Mouse (Mus musculus): Measurements from ENCODE around the gene Ccdc92b.
A peak's percentile ranks its signal among the peaks of the same experiment; 100 is the strongest.
"Not testable (repeated sequence)": the region's sequence is repeated elsewhere in the genome, so short reads cannot be mapped to it uniquely, and the experiment has no call there.

The Ccdc92b gene

DNA sequence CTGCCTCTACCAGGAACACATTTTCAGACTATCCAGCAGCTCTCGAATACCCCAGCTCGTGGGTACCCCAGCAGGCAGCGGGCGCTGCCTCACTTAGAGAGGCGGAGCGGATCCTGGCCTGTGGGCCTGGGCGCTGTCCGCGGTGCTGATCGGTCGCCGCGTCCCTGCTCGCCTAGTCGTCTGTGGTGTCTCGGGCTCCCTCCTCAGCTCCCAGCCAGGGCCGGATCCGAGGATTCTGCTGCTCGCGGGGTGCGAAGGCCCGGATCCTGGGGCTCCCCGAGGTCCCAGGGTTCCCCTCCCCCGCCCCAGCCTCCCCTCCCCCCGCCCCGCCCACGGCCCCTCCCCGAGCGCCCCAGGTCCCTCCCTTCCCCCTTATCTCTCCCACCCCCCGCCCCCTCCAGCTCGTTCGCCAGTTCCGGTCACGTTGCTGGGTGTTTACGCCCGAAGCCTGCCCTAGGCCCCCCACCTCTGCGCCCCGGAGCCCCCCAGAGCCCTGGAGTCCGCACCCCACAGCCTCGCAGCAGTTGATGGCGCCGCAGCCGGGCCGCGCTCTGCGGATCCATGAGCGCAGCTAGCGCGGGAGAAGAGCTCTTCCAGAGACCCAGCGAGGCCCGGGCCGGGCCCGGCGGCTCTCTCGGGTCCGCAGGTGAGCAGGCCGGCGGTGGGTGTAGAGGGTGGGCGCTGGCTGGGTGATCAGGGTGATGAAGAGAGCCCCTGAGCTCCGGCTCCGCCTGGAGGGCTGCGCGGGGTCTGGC is at the start of gene Ccdc92b:
Gene Ccdc92b, plus strand, starts transcription at position 405 of the 755 bp plus-strand sequence.
- peak; percentile 59 to 65 for DNase-seq (ENCODE audit: low spot score in 2 of 2)

DNA sequence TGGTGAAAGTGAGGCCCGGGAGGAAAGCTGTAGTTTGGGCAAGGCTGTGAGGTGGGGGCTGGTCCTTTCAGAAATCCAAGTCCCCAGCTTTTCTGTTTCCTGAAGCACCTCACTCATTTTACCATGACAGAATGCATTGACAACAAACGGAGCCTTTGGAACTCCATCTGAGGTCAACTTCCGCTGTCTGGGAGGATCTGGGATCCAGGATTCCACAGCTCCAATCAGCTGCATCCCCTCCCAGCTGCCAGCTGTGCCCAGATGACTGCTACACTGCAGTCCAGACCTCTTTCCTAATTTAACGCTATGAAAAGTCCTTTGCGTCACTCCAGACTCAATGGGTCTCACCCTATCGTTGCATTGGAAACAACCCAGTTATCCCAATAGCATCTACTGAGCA is 49.7 kb upstream of the Ccdc92b start:
- DNase-seq (ENCODE audit: low spot score in 2 of 2): no peak

DNA sequence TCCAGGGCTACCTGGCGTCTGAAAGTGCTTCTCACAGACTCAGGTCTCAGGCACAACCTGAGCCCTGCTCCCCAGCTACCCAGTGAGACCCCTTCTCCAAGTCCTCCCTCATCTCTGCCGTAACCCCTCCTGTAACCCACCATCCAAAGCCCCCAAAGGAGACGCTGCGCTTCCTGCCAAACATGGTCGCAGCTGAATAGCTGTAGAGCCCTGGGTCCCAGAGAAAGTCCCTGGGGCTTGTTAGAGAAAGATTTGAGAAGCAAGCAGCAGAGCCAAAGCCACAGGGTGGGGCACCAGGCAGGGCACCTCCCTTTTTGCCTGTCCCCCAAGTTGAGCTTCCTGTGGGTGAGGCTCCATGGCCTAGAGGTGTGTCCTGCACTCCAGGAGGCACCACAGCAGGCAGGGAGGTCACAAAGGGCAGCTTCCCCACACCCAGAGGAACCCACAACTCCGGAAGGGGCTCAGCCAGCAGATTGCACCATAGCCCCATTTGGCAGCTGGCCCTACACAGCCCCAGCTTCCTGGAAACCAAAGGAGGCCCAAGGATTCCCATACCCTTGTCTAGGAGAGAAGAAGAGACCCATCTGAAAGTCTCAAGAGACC is 46.8 kb upstream of the Ccdc92b start:
- DNase-seq (ENCODE audit: low spot score in 2 of 2): no peak

DNA sequence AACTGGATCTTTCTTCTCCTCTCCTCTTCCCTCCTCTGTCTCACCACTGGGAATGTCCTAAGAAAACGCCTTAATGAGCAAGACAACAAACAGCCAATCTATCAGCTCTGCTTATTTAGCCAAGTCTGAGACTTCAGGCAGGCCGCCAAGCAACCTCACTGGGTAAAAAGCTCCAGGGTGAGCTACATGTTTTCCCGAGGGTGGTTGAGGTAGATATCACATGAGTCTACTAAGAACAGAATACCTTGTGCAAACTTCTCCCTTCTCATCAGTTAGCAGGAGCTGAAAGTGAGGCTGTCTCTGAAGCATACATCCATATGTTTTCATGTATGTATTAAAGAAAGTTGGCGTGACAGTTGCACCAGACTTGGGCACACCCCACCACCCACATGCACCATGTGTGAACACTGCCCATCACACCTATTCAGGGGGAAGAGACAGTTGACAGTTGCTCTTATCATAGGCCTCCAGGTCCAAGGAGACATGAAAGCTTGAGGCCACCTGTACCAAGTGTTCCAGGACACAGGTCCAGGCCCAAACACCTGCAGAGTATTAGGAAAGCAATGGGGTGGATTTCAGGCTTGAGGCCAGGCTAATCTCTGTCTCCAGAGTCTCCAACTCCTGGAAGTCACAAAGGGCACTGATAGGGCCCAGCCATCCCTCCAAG is 44.5 kb upstream of the Ccdc92b start:
- no peak for DNase-seq (ENCODE audit: low spot score in 2 of 2)

GRCm38 (mm10) chr11:74575940-74576339 is 43.5 kb upstream of the Ccdc92b start:
- DNase-seq (ENCODE audit: low spot score in 2 of 2): no peak

DNA sequence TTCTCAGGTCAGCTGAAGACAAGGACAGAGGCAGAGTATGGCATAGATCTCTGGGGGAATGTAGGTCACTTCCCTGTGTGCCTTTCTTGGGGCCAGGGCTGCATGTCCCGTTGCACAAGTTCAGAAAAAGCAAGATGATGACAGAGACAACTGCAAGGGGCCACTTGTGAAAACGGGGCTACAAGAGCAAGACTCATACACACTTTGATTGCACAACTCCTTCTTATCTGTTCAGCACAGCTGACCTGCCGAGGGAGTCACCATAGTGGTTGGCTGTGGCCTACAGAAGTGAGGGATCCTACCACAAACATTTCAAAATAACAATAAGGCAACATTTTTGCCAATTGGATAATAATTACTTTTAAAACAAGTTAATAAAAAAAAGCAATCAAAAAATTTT is 42.3 kb upstream of the Ccdc92b start:
- no peak for DNase-seq (ENCODE audit: low spot score in 2 of 2)

DNA sequence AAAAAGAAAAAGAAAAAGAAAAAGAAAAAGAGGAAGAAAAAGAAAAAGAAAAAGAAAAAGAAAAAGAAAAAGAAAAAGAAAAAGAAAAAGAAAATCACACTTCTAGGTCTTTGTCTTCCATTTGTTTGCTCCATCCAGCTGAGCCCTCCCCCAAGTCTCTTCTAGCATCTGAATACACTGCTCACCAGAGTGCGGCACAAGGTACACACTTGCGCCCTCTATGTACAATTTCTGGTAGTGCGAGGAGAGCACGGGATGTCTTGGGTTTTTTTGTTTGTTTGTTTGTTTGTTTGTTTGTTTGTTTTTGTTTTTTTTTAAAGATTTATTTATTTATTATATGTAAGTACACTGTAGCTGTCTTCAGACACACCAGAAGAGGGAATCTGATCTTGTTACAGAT is 38.1 kb upstream of the Ccdc92b start:
- not testable (repeated sequence) for DNase-seq (ENCODE audit: low spot score in 2 of 2)

DNA sequence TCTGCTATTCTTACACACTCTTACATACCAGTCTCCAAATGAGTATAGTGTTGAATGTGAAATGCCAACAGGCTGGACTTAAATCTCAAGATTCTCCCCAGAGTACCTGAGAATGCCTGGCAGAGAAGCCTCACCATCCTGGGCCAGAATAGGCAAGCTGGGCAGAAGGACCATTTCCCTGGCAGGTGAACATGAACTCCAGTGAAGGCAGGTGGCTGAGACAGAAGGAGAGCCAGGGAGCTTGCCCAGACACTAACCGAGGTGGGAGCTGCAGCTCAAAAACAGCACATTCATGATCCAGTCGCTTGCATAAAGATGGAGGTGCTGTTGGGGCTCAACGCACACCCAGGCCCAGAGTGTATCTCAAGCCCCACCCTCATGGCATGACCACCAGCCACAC is 36.9 kb upstream of the Ccdc92b start:
- no peak for DNase-seq (ENCODE audit: low spot score in 2 of 2)

- DNase-seq (ENCODE audit: low spot score in 2 of 2): no peak
These were observed 35.5 kb upstream of the Ccdc92b start for GRCm38 (mm10) chr11:74583824-74584349.

DNA sequence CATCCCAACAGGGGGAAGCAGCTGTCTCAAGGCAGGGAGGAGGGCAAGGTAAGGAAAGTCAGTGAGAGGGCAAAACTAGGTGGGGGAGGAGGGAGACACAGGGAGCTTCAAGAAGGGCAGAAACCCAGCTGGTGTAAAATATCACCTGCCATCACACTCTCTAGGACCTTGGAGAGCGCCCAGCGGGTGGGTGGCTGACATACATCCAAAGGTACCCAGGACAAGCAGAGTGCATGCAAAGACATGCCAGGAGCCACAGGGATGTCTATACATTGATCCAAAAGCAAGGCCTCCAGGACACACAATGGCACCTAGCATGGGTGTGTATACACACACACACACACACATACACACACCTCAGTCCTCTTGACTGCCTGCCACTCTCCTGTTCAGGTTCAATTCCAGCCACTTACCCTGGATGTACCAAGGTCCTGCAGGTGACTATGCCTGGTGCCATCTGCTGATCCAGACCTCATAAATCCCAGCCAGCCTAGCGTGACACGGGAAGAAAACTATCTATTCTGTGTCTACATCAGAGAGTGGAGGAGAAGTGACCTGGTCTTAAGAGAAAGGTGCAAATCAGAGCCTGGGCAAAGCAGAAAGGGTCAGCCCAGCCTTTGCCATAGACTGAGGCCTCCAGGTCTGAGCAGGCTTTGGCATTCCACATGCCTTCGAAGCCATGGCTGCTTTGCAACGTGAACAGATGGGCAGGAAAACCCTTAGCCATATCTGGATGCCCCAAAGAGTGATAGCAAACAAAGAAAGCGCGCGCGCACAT is 34.3 kb upstream of the Ccdc92b start:
- DNase-seq (ENCODE audit: low spot score in 2 of 2): no peak

DNA sequence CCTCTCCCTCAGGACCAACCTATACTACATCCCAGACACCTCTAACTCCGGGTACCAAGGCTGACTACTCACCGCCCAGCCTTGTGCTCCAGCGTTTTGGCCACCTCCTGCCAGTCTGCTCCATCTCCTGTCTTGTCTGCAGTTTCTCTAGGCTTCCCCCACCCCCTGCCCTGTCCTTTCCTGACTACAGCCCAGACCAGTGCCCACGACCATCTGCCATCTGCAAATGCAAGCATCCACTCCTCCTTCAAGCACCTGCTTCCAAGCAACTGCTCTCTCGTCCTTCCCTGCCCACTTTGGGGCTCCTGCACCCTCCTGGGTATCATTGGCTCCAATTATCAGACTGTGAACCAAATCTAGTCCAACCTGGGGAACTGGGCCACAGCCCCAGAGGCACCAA is 33.0 kb upstream of the Ccdc92b start:
- DNase-seq (ENCODE audit: low spot score in 2 of 2): no peak

DNA sequence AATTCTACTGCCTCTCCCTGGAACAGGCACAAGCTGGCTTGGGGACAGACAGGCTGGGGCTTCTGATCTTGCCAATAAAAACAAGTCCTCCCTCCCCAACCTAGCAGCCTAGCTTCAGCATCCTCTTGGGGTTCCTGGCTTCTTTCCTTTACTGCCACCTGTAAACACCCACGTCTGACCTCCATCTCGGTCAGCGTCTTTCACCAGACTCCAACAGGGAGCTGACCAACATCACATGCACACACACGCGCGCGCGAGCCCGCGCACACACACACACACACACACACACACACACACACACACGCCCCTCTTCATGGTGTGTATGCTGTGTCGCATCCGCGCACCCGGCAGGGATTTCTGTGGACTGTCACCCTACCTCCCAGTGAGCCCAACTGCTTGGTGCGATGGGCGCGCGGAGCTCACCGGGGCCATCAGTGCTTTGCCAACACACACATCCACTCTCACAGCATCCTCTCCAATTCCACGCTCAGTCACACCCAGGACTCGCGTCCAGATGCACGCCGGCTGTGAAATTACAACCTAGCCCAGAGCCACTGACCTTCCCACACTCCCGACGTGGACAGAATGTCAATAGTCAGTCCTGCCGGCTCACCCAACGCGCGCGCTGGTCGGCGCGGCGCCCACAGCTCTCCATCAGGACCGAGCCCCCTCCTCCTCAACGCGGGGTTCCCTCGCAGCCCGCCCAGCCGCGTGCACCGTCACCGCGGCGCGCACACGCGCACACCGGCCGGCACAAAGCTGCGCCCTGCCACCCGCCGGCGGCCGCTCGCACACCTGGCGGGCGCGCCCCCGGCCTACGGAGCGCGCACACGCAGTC is 29.8 kb upstream of the Ccdc92b start:
- peak; percentile 35 to 50 for DNase-seq (ENCODE audit: low spot score in 2 of 2)

- DNase-seq (ENCODE audit: low spot score in 2 of 2): no peak
These were observed 29.2 kb upstream of the Ccdc92b start for GRCm38 (mm10) chr11:74590239-74590596.

- DNase-seq (ENCODE audit: low spot score in 2 of 2): no peak
These were observed 28.7 kb upstream of the Ccdc92b start for GRCm38 (mm10) chr11:74590691-74591090.

DNA sequence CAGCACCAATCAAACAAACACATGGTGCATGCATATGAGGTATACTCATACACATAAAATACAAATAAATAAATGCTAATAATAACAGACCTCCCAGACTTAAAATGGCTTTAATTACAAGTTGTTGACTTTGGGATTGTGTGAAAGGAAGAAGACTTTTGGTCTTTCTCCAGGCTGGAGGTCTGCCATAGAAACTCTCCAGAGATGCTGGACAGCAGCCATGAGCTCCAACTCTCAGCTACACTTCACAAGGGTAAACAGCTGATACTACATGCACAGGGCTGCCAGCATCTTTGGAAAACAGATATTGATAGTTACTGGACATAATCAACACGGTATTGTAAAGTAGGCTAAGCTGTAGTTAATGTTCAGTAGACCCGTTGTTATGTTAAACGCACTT is 27.2 kb upstream of the Ccdc92b start:
- DNase-seq (ENCODE audit: low spot score in 2 of 2): no peak

DNA sequence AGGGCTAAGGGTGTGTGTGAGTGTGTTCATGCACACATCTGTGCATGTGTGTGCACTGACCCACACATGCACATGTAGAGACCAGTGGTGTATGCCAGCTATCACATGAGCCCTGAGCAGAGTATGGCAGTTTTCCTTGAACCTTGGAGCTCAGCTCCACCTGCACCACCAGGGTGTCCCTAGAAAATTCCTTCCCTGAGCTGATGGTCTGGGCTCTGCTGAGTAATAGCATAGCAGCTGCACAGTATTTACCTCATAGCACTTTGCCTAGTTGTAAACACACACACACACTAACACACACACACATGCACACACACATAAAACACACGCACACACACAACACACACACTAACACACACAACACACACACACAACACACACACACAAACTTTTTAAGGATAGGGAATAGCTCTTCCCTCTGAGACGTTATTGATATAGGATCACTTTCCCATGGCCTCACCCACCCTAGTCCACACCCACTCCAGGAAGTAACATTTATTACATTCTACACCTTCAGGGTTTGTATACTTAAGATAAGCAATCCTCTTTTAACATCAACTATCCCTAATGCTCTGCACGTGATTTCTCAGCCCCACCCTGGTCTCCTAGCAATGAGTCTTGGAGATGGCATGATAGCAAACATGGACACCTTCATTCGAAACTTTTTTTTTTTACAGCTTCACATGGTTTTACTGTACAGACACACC is 22.0 kb upstream of the Ccdc92b start:
- no peak for DNase-seq (ENCODE audit: low spot score in 2 of 2)

DNA sequence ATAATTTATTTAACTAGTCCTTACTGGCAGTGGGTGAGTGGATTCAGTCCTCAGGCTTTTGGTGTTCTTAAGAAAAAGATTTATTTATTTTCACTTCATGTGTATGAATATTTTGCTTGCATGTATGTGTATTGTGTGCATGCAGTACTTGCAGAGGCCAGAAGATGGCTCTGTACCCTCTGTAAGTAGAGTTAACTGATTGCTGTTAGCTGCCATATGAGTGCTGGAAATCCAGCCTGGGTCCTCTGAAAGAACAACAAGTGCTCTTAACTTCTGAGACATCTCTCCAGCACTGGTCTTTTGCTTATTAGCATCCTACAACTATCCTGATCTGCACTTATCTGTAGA is 21.4 kb upstream of the Ccdc92b start:
- DNase-seq (ENCODE audit: low spot score in 2 of 2): no peak

DNA sequence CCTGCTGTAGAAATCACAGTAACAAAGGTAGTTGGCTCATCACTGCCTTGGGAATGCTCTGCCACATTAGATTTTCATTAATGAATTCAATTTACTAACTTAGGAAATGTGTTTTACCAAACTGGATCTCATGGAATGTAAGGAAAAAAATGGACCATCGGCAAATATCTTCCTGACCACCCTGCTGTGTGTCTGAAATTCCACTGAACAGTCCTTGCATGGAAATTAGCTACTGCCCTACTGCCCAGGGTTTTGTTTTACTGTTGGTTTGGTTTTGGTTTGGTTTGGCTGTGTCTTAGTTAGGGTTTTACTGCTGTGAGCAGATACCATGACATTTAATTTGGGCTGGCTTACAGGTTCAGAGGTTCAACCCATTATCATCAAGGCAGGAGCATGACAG is 17.1 kb upstream of the Ccdc92b start:
- no peak for DNase-seq (ENCODE audit: low spot score in 2 of 2)

- no peak for DNase-seq (ENCODE audit: low spot score in 2 of 2)
These were observed 9.3 kb upstream of the Ccdc92b start for GRCm38 (mm10) chr11:74610068-74610467.

- no peak for DNase-seq (ENCODE audit: low spot score in 2 of 2)
These were observed 8.7 kb upstream of the Ccdc92b start, which contains the start of gene Rap1gap2 for GRCm38 (mm10) chr11:74610545-74611176. Gene Rap1gap2, minus strand, starts transcription at chr11:74610915.
